Mouse (Mus musculus) spleen, postnatal 14 days (tissue): Measurements from ENCODE around the gene Itch.
"Not testable (repeated sequence)": the region's sequence is repeated elsewhere in the genome, so short reads cannot be mapped to it uniquely, and the experiment has no call there.

Experiments
- DNase-seq, 2 experiments: peaks; one replicate each; pipeline ENCODE4 v3.0.0; 2021 to 2022; ENCODE audit warnings: low spot score in 2 of 2

Itch gene

DNA sequence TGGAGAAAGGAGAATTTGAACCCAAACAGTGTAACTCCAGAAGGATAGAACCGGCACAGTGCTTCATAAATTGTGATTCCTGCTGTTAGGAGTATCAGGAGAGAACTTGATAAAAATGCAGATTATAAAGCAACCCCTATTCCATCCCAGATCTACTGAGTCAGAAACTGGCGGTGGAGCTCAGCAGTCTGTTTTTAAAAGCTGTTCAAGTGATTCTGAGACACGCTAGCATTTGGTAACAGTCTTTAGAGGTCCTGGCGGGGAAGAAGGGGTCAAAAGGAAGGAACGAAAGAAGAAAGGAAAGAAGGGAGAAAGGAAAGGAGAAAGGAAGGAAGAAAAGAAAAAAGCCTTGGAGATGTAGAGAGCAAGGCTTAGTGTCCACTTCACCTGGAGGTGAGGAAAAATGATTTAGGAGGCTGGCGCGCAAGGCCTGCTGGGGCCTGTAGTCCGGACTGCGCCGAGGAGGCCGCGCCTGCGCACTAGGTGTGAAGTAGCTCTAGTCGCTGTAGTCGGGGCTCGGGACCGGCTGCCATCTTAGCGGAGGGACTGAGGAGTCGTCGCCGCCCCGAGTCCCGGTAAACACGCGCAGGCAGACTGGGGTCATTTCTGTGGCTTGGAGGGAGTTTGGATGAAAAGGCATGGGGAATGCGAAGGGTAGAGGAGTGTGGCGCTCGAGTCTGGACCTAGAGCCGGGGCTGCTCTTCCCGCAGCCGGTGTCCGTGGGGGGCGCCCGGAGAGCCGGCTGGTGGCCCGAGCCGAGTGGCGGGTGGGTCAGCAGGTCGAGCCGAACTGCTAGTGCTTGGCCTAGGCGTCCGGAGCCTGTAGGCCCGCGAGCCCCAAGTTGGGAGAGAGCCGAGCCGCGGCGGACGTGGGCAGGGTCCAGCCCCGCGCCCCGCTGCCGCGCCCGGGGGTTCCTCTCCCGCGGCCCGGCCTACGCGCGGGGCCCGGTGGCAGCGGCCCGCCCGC, at the start of gene Itch:
Gene Itch (plus strand): TSS at position 499 of the 966 bp plus-strand sequence.
- DNase-seq: peak; percentile 86 to 89

DNA sequence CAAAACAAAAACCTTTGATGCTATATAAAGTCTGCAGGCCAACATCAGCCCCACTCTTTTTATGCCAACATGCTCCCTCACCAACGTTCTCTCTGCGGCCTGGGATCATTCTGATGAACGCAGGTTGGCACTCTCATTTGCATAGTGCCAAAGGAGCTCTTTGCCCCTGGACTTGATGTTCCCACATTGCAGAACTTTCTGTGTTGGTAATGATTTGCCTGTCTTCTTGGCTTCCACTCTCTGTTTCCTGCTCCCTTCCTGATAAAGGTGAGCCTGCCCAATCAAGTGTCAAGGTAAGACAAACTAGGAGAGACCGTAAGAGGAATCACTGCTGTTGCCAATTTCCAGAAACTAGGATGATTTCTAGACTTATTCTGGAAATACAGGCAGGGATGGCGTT, 48.8 kb upstream of the Itch start:
- no peak for DNase-seq

- no peak for DNase-seq
Measured at GRCm38 (mm10) chr2:155086328-155086727, 47.0 kb upstream of the Itch start.

GRCm38 (mm10) chr2:155088264-155088663, 45.0 kb upstream of the Itch start:
- no peak for DNase-seq

GRCm38 (mm10) chr2:155090909-155091742, 42.2 kb upstream of the Itch start:
- DNase-seq: peak; percentile 48 to 59

DNA sequence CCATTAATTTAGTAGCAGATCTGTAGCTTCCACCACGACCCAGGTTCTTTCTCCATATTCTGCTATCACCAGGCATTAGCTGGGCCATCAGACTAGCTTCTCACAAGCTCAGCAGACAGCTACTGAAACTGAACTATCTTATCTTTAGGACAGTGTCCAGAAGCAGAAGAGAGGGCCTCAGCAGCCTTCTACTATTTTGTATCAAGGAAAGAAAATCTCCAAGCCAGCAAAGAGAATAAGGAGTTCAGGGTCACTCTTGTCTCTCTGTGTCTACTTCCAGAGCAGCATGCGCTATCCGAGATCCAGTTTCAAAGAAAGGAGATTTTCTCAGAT, 41.6 kb upstream of the Itch start:
- DNase-seq: no peak

- DNase-seq: no peak
Measured at GRCm38 (mm10) chr2:155093418-155093817, 39.9 kb upstream of the Itch start.

- DNase-seq: no peak
Measured at GRCm38 (mm10) chr2:155098720-155099380, 34.5 kb upstream of the Itch start.

DNA sequence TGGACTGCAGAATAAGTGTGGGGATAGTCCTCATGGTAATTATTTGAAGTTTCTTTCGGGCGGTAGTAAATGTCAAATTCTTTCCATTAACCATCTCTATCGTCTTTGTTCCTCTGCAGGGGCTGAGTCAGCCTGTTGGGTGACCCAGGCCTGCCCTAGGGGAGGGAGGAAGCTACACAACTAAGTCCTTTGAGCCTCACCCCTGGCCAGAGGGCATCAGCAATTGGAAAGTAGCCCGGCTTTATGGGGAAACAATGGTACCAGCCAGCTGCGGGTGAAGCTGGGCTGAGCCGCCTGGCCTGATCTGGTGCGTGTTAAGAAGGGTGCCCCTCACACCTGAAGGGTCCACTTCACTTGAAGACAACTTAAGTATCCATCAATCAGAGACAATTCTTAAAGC, 33.9 kb upstream of the Itch start:
- DNase-seq: no peak

- DNase-seq: no peak
Measured at GRCm38 (mm10) chr2:155099994-155100795, 33.1 kb upstream of the Itch start.

DNA sequence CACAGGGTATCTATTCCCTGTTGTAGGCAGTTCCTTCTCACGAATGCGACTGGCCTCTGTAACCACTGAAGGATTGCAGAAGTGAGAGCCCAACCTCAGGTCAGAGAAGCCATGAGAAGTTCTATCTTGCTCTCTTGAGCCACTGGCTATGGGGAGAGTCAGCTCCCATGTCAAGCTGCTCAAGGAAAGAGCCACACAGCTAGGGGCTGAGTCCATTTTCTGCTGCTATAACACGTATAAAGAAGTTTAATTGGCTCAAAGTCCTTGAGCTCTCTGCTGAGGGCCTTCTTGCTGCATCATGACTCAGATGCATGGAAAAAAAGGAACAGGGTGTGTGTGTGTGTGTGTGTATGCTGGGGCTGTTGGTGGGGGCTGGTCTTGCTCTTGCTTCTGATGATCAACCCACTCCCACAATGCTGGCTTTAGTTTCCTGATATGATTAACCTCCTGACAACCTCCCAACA, 32.5 kb upstream of the Itch start:
- DNase-seq: no peak

DNA sequence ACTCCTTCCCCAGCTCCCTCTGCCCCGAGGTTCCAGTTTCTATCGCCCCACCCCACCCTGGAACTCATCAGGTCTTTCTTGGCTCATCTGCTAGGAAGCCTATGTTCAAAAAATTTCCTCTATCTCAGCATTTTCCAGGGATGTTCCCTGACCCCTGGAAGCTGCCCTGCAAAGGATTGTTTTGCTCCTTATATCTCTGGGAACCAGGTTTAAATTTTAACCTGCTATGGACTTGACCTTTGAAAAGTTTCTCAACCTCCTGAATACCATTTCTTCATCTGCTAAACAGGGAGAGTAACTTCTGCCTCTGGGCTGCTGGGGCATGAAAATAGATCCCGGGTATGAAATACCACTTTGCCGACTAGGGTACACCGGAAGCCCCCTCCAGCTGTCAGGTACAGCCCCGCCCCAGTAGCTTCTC, 31.5 kb upstream of the Itch start:
- DNase-seq: no peak

GRCm38 (mm10) chr2:155103607-155104006, 29.7 kb upstream of the Itch start:
- no peak for DNase-seq

- DNase-seq: not testable (repeated sequence)
Measured at GRCm38 (mm10) chr2:155107276-155107675, 26.0 kb upstream of the Itch start.

- no peak for DNase-seq
Measured at GRCm38 (mm10) chr2:155115216-155115830, 18.0 kb upstream of the Itch start.

DNA sequence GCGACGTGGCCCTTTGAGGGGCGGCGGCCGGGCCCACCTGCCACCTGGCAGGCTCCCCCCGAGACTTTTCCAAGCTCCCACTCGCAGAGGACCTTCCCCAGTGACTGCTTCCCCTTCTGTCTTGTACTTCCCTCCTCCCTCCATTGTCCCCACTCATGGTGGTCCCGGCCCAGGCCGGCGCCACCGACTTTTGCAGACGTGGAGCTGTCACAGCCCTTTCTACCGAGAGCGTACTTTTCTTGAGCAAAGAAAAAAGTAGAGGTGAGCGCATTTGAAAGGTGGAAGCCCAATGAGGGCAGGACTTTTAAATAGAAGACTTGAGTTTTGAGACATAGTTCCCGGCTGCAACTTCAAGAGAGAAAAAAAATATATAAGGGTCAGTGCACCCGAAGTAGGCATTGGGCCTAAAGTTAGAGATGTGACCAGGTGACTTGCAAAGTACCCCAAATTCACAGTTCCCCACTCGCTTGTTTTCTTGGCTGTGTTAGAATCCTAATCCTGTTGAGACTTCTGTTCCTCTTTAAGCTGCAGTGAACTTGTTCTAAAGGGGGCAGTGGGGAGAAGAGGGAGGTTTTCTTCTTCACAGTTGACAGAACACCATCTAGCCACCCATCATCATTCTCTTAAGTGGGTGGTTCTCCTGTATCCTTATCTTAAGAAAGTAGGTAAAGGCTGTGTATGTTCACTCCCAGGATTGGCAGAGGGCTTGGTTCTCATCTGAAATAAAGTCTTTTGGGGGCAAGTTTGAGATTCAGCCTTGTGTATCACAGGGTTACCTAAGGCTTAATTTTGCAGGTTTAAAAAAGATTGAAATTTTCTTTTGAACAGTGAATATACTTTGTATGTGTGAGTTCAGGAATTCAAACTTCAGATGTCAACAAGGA, 910 bp downstream of the Itch start:
- peak in 1 of 2 experiments; percentile 16 for DNase-seq

DNA sequence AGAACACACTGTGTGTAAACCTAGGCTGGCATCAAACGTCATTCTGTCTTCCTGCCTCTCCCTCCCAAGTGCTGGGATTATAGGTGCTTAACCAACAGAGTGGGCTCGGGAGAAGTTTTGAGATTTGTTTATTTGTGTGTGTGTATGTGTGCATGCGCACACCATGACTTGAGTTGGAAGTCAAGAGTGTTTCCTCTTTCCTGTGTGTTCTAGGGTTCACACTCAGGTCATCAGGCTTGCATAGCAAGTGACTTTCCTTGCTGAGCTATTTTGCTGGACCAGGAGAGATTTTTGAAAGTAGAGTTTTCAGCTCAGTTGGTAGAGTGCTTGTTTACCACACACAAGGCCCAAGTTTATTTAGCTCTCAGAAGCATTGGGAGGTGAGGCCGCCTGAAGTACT, 1.8 kb downstream of the Itch start:
- no peak for DNase-seq

GRCm38 (mm10) chr2:155135534-155135933, 2.2 kb downstream of the Itch start:
- no peak for DNase-seq

- DNase-seq: no peak
Measured at GRCm38 (mm10) chr2:155140986-155141385, 7.7 kb downstream of the Itch start.
